Mouse (Mus musculus) bone marrow, adult 2 months (tissue): ENCODE measurements at regions not wholly inside any gene's neighbourhood (a gene's known extent, or its start where the extent isn't known, plus 50 kb on each side); places are given as distances from the start of the nearest gene placed in this dataset.

Experiments
- H3K27ac ChIP-seq: fragments of 200-500 bp; 2 replicates; pipeline ENCODE4 v1.5.1; 2012; ENCODE audit warnings: low read depth, mild to moderate bottlenecking, control low read depth, inconsistent platforms, low read length; ENCODE audit not compliant: control insufficient read depth, poor library complexity, insufficient read depth
- H3K4me1 ChIP-seq: fragments of 200-500 bp; 2 replicates; pipeline ENCODE4 v1.6.1; 2011; ENCODE audit warnings: low read length; ENCODE audit not compliant: control insufficient read depth, insufficient read depth
- H3K4me3 ChIP-seq: fragments of 200-500 bp; replicated peaks from 2 replicates; pipeline ENCODE3; 2011; ENCODE audit warnings: mild to moderate bottlenecking, low read depth, low read length, control low read depth; ENCODE audit not compliant: control insufficient read depth
- CTCF ChIP-seq: fragments of 200-500 bp; IDR thresholded peaks from 2 replicates; pipeline ENCODE4 v1.5.1; 2011; ENCODE audit warnings: low read length, control low read depth; ENCODE audit not compliant: control insufficient read depth, insufficient read depth
- POLR2A ChIP-seq: fragments of 200-500 bp; IDR thresholded peaks from 2 replicates; pipeline ENCODE4 v1.6.1; 2011; ENCODE audit warnings: low read depth, mild to moderate bottlenecking, control low read depth, low read length, borderline replicate concordance; ENCODE audit not compliant: control insufficient read depth
- WGBS: fragments of 180-500 bp; shearing (Covaris S2); methylation state at CpG from one replicate; pipeline ENCODE4 v1.1.7; 2018; 5-methylcytosine and 5-hydroxymethylcytosine counted together

DNA sequence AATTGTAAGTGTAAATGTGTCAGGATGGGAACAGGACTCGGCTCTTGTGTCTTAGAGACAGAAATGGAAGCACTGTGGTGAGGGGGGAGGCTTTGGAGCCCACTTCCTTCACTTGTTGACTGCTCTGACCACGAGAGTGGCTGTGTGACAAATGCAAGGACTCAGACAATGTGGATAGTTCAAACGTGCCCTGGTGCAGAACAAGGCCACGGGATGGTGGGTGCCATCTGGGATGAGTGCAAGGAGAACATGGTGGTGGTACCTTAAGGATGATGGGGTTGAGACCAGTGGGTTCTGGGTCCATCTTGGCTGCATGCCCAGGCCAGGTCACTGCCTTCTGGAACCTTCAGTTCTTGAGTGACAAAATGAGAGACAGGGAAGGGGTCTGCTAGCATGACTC lies 132.3 kb upstream of the Syt13 start:
- 19% methylated on average over 4 of the region's 4 CpGs for WGBS
- no peak overlapping the region for H3K27ac ChIP-seq
- H3K4me3 ChIP-seq: no peak overlapping the region
- no peaks in the 10 kb centered on the region for H3K4me1 ChIP-seq
- no peak for TF ChIP-seq POLR2A
- no peak for TF ChIP-seq CTCF

DNA sequence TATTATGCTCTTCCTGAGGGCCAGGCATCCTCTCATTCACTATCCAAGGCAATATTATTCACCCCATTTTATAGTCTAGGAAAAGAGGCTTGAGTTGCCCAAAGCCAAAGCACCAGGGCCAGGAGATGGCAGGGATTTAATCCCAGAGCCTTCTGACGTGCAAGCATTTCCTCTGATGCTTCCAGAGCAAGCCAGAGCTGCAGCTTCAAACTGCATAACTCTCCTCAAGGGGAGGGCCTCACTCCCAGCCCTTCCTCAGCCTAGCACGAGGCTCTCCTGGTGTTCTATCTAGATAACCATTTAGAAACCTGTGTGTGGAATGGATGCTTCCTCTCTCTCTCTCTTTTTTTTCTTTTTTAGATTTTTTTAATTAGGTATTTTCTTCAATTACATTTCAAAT lies 130.0 kb upstream of the Syt13 start:
- H3K27ac ChIP-seq: no peak overlapping the region
- WGBS: 49% methylated on average over 2 of the region's 2 CpGs
- H3K4me1 ChIP-seq: no peaks in the 10 kb centered on the region
- H3K4me3 ChIP-seq: no peak overlapping the region
- TF ChIP-seq CTCF (no peak), POLR2A (no peak)

DNA sequence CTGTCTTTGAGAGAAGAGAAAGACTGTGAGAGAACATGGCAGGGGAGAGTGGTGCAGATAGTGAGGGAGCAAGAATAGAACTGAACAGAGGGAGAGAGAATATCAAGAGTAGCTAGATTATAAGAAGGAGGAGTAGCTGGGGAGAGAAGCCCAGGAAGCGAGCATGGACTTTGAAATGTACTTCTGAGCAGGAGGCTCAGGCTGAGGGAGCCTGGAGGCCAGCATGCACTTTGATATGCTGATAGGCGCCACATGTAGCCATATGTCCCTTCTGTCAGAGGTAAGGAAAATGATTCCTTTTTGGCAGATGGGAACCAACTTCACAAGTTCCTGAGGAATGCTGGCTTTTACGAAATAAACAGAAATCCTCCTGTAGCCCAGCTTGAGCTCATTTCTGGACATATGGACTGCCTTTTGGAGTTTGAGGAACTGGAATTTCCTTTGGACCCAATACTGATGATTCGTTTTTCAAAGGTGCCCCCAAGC lies 126.9 kb upstream of the Syt13 start:
- TF ChIP-seq POLR2A (no peak), CTCF (no peak)
- 66% methylated on average over 4 of the region's 4 CpGs for WGBS
- no peak overlapping the region for H3K4me3 ChIP-seq
- no peak overlapping the region for H3K27ac ChIP-seq
- H3K4me1 ChIP-seq: no peaks in the 10 kb centered on the region

DNA sequence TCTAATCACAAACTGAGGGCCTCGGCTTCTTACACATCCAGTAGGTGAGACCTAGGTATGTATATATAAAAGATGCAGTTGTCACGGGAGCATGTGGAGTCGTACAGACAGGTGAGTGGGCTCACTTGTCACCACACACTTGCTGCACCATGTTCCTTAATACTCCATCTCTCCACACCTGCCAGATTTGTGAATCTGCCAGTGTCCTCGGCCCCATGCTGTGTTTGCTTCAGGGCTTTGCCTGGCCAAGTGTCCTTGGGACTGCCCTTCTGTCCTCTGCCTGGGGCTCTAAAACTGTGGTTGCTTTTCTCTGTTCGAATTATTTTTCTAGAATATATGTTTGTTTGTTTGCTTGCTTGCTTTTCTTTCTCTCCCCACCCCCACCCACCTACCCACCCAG lies 126.0 kb upstream of the Syt13 start:
- no peaks in the 10 kb centered on the region for H3K4me1 ChIP-seq
- WGBS: 77% methylated on average over 5 of the region's 5 CpGs
- no peak overlapping the region for H3K4me3 ChIP-seq
- no peak overlapping the region for H3K27ac ChIP-seq
- no peak for TF ChIP-seq POLR2A
- no peak for TF ChIP-seq CTCF

GRCm38 (mm10) chr2:92790374-92790773 lies 124.5 kb upstream of the Syt13 start:
- Histone ChIP-seq H3K4me1 (no peaks in the 10 kb centered on the region), H3K4me3 (no peak overlapping the region), H3K27ac (no peak overlapping the region)
- WGBS: 71% methylated on average over 2 of the region's 2 CpGs
- TF ChIP-seq POLR2A (no peak), CTCF (no peak)

DNA sequence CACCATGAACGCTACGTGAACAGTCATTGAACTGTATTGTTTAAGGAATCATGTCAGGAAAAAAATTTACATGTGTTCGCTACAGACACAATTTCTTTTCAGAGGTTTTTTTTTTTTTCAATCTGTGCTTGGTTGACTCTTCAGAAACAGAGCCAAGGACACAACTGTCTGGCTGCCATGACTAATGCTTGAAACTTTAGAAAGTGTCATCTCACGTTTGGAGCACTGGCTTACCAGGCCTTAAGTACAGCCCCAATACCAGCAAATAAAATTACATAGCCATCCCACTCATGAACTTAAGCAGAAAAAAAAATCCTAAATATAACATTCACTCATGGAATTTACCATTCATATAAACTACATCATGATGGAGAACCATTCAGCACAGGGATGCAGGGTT lies 115.1 kb upstream of the Syt13 start:
- Histone ChIP-seq H3K4me3 (no peak overlapping the region), H3K4me1 (no peaks in the 10 kb centered on the region; the same call in 1 of the 2 replicates), H3K27ac (no peak overlapping the region)
- TF ChIP-seq POLR2A (no peak), CTCF (no peak)
- WGBS: 88% methylated on average over 4 of the region's 4 CpGs

DNA sequence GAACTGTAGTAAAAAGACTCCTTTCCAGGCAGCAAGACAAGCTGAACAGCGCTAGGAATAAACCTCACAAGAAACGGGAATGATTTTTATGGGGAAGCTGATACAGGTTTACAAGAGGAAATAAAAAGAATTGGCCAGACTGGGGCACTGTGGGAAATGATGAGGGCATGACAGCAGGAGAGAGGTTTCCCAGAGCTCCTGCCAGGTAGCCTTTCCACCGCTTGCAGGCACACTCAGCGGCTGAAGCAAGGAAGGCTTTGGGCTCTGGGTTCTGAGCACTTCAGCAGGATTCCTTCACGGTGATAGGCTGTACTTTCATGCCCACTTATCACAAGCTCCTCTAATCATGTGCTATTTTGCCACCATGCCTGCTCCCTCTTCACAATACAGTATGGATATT lies 114.2 kb upstream of the Syt13 start:
- no peaks in the 10 kb centered on the region; the same call in 1 of the 2 replicates for H3K4me1 ChIP-seq
- 74% methylated on average over 5 of the region's 5 CpGs for WGBS
- H3K4me3 ChIP-seq: no peak overlapping the region
- H3K27ac ChIP-seq: no peak overlapping the region
- TF ChIP-seq POLR2A: no peak
- no peak for TF ChIP-seq CTCF

DNA sequence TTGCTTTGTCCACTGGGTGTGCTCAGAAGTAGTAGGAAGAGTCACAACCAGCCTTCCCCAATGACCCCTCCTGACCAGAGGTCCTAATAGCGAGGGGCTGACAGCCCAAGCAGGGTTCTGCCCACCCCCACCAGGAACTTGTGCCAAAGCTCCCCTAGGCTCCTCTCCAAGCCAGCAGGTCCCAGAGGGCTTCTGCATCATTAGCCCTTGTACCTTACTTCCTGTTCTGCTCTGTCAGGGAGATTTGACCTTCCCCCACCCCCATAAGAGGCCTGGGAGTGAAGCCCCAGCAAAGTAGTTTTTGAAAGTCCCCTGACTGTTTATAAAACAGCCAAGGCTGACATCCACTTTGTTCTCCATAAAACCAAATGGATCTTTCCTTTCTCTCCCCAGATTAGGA lies 110.0 kb upstream of the Syt13 start:
- 79% methylated on average over 1 of the region's 1 CpGs for WGBS
- no peak overlapping the region for H3K4me3 ChIP-seq
- no peak overlapping the region for H3K27ac ChIP-seq
- no peaks in the 10 kb centered on the region for H3K4me1 ChIP-seq
- no peak for TF ChIP-seq CTCF
- no peak for TF ChIP-seq POLR2A

DNA sequence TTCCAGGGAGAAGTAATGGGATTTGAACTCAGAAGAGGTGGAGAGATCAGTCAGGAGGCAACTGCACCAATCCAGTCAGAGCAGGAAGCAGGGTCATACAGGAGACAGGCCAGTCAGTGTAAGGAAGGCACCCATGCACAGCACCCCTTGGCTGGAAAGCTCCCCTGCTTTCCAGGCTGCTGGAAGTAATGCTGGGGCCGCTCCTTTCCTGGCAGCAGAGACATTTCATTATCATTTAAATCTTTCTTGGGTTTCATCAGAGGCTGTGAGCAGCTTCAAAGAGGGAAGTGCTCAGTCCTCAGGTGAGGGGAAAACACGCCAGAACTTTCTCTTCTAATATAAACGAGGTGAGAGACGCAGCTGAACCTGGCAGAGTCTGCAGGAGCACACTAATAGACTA lies 109.1 kb upstream of the Syt13 start:
- no peak overlapping the region for H3K27ac ChIP-seq
- H3K4me3 ChIP-seq: no peak overlapping the region
- 60% methylated on average over 4 of the region's 4 CpGs for WGBS
- H3K4me1 ChIP-seq: no peaks in the 10 kb centered on the region
- no peak for TF ChIP-seq CTCF
- no peak for TF ChIP-seq POLR2A
